In genomic region chr4:140278269-140278668, GRCm38 (mm10) we compare ENCODE assay signal across 18 mouse cellular contexts. TPM values are rescaled to one million over a fixed set of nuclear protein-coding genes. Genes with fewer than 3 reads are reported as not detected.
DNase-seq lines count a peak whose midpoint lies in the region.
"Had no signal": no experiment of that assay in that cellular context is flagged by ENCODE, and none has a peak within 500 bp of the region (broad histone marks: within the 10 kb centered on the region; RNA-seq: fewer than 3 reads in every experiment).

No protein-coding gene starts in this region.

- intact Hi-C loops in left cerebral cortex, postnatal 4 days (cut with DNase I): no loop called here

- DNase-seq in frontal cortex, adult 2 months (ENCODE audit: extremely low spot score in 1 of 2, low spot score in 1 of 2): peak; percentile 40 to 72
- DNase-seq in frontal cortex, postnatal 14 days (ENCODE audit: low spot score in 2 of 2): no peak
- DNase-seq in left cerebral cortex, adult 18-20 months (ENCODE audit: low spot score in 2 of 2): peak; percentile 47 to 57
- no peak for DNase-seq in left cerebral cortex, postnatal 4 days
- peak; percentile 49 for DNase-seq in right cerebral cortex, postnatal 25 days
- DNase-seq in right cerebral cortex, postnatal 10 days (ENCODE audit: low spot score in 2 of 2): no peak
- DNase-seq in right cerebral cortex, postnatal 36 days (ENCODE audit: low spot score in 2 of 2): peak; percentile 33 to 59
- DNase-seq in cerebellum, adult 8-10 months: no peak
- DNase-seq: adrenal gland, postnatal 10 days; cerebellum, adult 11-12 months; cerebellum, adult 9-11 months; forebrain, postnatal 0 days; gastrocnemius, adult 2 months; gastrocnemius, postnatal 25 days; heart, postnatal 36 days had no signal

RNA-seq across cellular contexts. Expression of gene Igsf21, which starts 31.7 kb away (rescaled TPM):
- 54.8 and 58.2 TPM in 2 replicates for polyA plus RNA-seq in frontal cortex, adult 2 months (2012; rRNA removed)
- total RNA-seq in left cerebral cortex, adult 18-20 months (2021): 10 to 100 TPM; 55.4 to 72.1 TPM
- total RNA-seq in left cerebral cortex, postnatal 4 days (2021): 100 to 1,000 TPM; 104 to 114 TPM
- total RNA-seq: granulocyte monocyte progenitor cell, adult 5-6 weeks; MEL had no signal
- polyA plus RNA-seq: C2C12 had no signal

Comparison
In these comparisons a context has a peak if more than half of its experiments do, and no peak if none do; other contexts are left out.
1. DNase-seq: peak in frontal cortex, adult 2 months (2 of 2), left cerebral cortex, adult 18-20 months (2 of 2), right cerebral cortex, postnatal 25 days (single experiment) and right cerebral cortex, postnatal 36 days (2 of 2); none in frontal cortex, postnatal 14 days (0 of 2), left cerebral cortex, postnatal 4 days (single experiment), right cerebral cortex, postnatal 10 days (0 of 2) and cerebellum, adult 8-10 months (single experiment).